Mouse (Mus musculus) neural tube, embryonic 13.5 days (tissue): ENCODE measurements around the gene Rbfox3. TPM values are rescaled to one million over a fixed set of nuclear protein-coding genes. Genes with fewer than 3 reads are reported as not detected.

Experiments used
- ATAC-seq: fragments of 200-750 bp; cut with Nextera tagmentation; 2 replicates; pipeline ENCODE4 v1.8.0; 2017; ENCODE audit warnings: low read depth, mild to moderate bottlenecking, moderate TSS enrichment, moderate library complexity
- H3K27ac ChIP-seq: fragments of 300-500 bp; sonication (generic); replicated peaks from 2 replicates; pipeline ENCODE4 v1.5.1; 2015; ENCODE audit warnings: moderate library complexity, mild to moderate bottlenecking, inconsistent platforms
- H3K27me3 ChIP-seq: fragments of 300-500 bp; sonication (generic); 2 replicates; pipeline ENCODE4 v1.6.1; 2015; ENCODE audit warnings: mild to moderate bottlenecking, inconsistent platforms
- H3K36me3 ChIP-seq: fragments of 300-500 bp; sonication (generic); 2 replicates; pipeline ENCODE4 v1.6.1; 2015; ENCODE audit warnings: mild to moderate bottlenecking, inconsistent platforms
- H3K4me1 ChIP-seq: fragments of 300-500 bp; sonication (generic); replicated peaks from 2 replicates; pipeline ENCODE4 v1.6.1; 2015; ENCODE audit warnings: inconsistent platforms
- H3K4me2 ChIP-seq: fragments of 300-500 bp; sonication (generic); 2 replicates; pipeline ENCODE4 v1.6.1; 2015; ENCODE audit warnings: inconsistent platforms, mild to moderate bottlenecking, moderate library complexity
- H3K4me3 ChIP-seq: fragments of 300-500 bp; sonication (generic); 2 replicates; pipeline ENCODE4 v1.5.1; 2015; ENCODE audit warnings: mild to moderate bottlenecking, inconsistent platforms
- H3K9ac ChIP-seq: fragments of 300-500 bp; sonication (generic); 2 replicates; pipeline ENCODE4 v1.6.1; 2015; ENCODE audit warnings: moderate library complexity, mild to moderate bottlenecking, inconsistent platforms
- H3K9me3 ChIP-seq: fragments of 300-500 bp; sonication (generic); 2 replicates; pipeline ENCODE4 v1.6.1; 2016; ENCODE audit warnings: inconsistent platforms
- WGBS: fragments of 180-500 bp; shearing (Covaris S2); methylation state at CpG from one replicate; pipeline ENCODE4 v1.1.7; 2015; 5-methylcytosine and 5-hydroxymethylcytosine counted together
- polyA plus RNA-seq: library from polyadenylated mRNA; unstranded; fragments of >200 nt; fragmentation: Nextera tagmentation; extraction: Ambion mirVana; gene quantifications from 2 replicates; pipeline ENCODE4 v1.2.1, GENCODE M21; 2015

Gene Rbfox3
- polyA plus RNA-seq, 1 experiment from 2014 or later = 71.2 TPM

- Histone ChIP-seq H3K9me3 (no peaks in the 10 kb centered on the region), H3K4me1 (no peaks in the 10 kb centered on the region; the same call in 1 of the 2 replicates), H3K4me2 (no peak overlapping the region), H3K27ac (no peak overlapping the region), H3K36me3 (no peaks in the 10 kb centered on the region), H3K9ac (no peak overlapping the region), H3K27me3 (no peaks in the 10 kb centered on the region), H3K4me3 (no peak overlapping the region)
- no peak for ATAC-seq
- 86% methylated on average over 4 of the region's 4 CpGs for WGBS
Measured at GRCm38 (mm10) chr11:118640706-118641105, 270.7 kb downstream of the Rbfox3 start.

- H3K9me3 ChIP-seq = no peaks in the 10 kb centered on the region
- 68% methylated on average over 10 of the region's 10 CpGs for WGBS
- no peak overlapping the region for H3K4me3 ChIP-seq
- no peak for ATAC-seq
- H3K9ac ChIP-seq = no peak overlapping the region
- H3K4me1 ChIP-seq = no peaks in the 10 kb centered on the region
- no peak overlapping the region for H3K27ac ChIP-seq
- H3K27me3 ChIP-seq = no peaks in the 10 kb centered on the region
- H3K36me3 ChIP-seq = no peaks in the 10 kb centered on the region
- no peak overlapping the region for H3K4me2 ChIP-seq
Measured at GRCm38 (mm10) chr11:118637718-118638117, 273.7 kb downstream of the Rbfox3 start.

DNA sequence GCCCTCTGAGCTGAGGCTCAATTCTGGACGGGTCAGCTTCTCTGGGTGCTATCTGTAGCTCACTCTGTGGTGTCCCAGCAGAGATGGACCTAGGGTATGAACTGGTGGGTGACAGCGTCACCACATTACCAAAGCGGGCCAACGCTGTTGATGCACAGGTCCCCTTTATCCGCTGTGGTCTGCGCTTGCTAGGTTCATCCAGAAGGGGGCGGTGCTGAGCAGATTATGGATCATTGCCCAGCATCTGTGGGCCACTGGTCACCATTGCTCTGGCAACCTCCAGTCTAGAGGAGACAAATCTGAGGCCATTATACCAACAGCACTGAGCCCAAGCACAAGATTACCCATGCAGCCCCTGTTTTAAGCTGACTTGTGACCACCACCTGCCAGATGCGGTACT lies 276.8 kb downstream of the Rbfox3 start:
- Histone ChIP-seq H3K4me3 (no peak overlapping the region), H3K4me2 (no peak overlapping the region), H3K36me3 (no peaks in the 10 kb centered on the region), H3K27ac (no peak overlapping the region), H3K4me1 (peaks cover 5% of the 10 kb centered on the region; the same call in 1 of the 2 replicates), H3K9ac (no peak overlapping the region), H3K9me3 (no peaks in the 10 kb centered on the region), H3K27me3 (no peaks in the 10 kb centered on the region)
- 43% methylated on average over 8 of the region's 8 CpGs for WGBS
- no peak for ATAC-seq

- no peak overlapping the region for H3K9ac ChIP-seq
- no peak overlapping the region for H3K4me2 ChIP-seq
- 0 out of 2 replicates have a peak overlapping the region, but pooled peaks have one; percentile 13 for H3K27ac ChIP-seq
- no peak overlapping the region for H3K4me3 ChIP-seq
- H3K9me3 ChIP-seq = no peaks in the 10 kb centered on the region
- H3K4me1 ChIP-seq = peaks cover 44% of the 10 kb centered on the region
- H3K36me3 ChIP-seq = no peaks in the 10 kb centered on the region
- WGBS = 87% methylated on average over 1 of the region's 1 CpGs
- ATAC-seq = no peak
- H3K27me3 ChIP-seq = no peaks in the 10 kb centered on the region
Measured at GRCm38 (mm10) chr11:118629718-118630117, 281.7 kb downstream of the Rbfox3 start.

- Histone ChIP-seq H3K4me3 (no peak overlapping the region), H3K4me1 (peaks cover 51% of the 10 kb centered on the region), H3K27me3 (no peaks in the 10 kb centered on the region), H3K36me3 (no peaks in the 10 kb centered on the region), H3K4me2 (no peak overlapping the region), H3K9ac (peak overlapping the region; percentile 32; the same call in 1 of the 2 replicates), H3K27ac (peak overlapping the region; percentile 77), H3K9me3 (no peaks in the 10 kb centered on the region)
- 69% methylated on average over 5 of the region's 5 CpGs for WGBS
- no peak for ATAC-seq
Measured at GRCm38 (mm10) chr11:118627541-118627940, 283.9 kb downstream of the Rbfox3 start.

DNA sequence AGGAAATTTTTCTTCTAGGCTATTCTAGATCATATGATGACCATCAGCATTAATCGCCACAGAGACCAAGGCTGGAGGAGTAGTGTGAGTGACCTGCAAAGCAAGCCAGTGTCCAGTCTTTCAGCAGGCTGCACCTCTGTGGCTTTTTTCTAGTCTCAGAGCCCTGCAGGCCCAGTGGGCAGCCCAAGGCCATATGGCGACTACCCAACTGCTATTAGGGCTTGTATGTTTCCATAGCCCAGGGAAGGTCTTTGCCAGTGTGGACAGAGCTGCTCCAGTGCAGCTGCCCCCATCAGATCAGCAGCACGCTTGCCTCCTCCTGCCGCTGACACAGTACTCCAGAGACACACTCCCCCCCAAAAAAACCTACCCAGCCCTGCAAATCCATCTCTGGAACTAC lies 290.5 kb downstream of the Rbfox3 start:
- H3K27me3 ChIP-seq = no peaks in the 10 kb centered on the region
- H3K4me1 ChIP-seq = peaks cover 29% of the 10 kb centered on the region
- no peaks in the 10 kb centered on the region for H3K36me3 ChIP-seq
- H3K9ac ChIP-seq = peak overlapping the region; percentile 1; the same call in 1 of the 2 replicates
- no peak overlapping the region for H3K4me3 ChIP-seq
- H3K9me3 ChIP-seq = no peaks in the 10 kb centered on the region
- ATAC-seq = no peak
- H3K4me2 ChIP-seq = no peak overlapping the region
- WGBS = 78% methylated on average over 4 of the region's 4 CpGs
- H3K27ac ChIP-seq = no peak overlapping the region; the same call in 1 of the 2 replicates

DNA sequence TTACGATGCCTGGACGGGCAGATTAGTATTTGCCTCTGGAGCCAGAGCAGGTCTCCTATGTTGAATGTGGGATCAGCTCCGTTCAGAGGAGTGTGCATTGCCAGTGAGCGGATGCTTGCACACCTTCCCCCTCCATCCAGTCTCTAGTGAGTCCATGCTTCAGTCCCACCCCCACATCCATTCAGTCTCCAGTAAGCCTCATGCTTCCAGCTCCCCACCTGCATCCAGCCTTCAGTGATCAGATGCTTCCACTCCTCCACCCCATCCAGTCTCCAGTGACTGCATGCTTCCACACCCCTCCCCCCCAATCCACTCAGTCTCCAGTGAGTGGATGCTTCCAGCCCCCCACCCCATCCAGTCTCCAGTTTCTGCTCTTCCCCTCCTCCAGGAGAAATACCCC lies 297.3 kb downstream of the Rbfox3 start:
- Histone ChIP-seq H3K36me3 (no peaks in the 10 kb centered on the region), H3K4me2 (no peak overlapping the region), H3K27me3 (no peaks in the 10 kb centered on the region; the same call in 1 of the 2 replicates), H3K4me3 (no peak overlapping the region), H3K9me3 (no peaks in the 10 kb centered on the region), H3K4me1 (peaks cover 20% of the 10 kb centered on the region), H3K9ac (no peak overlapping the region), H3K27ac (no peak overlapping the region)
- WGBS = 81% methylated on average over 4 of the region's 4 CpGs
- no peak for ATAC-seq

DNA sequence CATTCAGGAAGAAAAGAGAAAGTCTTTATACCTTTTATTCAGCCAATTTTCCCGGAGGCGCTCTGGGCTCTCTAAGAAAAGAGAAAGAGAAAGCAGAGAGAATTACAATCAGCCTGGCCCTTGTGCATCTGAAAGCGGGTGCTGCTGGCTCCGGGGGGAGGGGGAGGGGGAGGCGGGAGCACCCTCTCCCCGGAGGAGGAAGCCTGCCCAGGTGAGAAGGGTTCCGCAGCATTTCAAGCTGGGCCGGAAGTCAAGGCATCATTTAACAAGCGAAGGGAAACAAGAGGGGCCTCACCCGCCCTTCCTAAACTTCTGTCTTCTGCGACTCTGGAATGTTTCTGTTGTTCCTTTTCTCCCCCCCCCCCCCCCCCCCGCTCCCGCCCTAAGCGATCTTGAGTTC lies 301.3 kb downstream of the Rbfox3 start:
- 3% methylated on average over 13 of the region's 14 CpGs for whole genome bisulfite sequencing
- H3K9me3 ChIP-seq = no peaks in the 10 kb centered on the region
- H3K27ac ChIP-seq = 0 out of 2 replicates have a peak overlapping the region, but pooled peaks have one; percentile 13
- no peak overlapping the region for H3K9ac ChIP-seq
- H3K36me3 ChIP-seq = no peaks in the 10 kb centered on the region
- H3K4me3 ChIP-seq = no peak overlapping the region
- 0 out of 2 replicates have a peak overlapping the region, but pooled peaks have one; percentile 16 for H3K4me2 ChIP-seq
- ATAC-seq = no peak
- peaks cover 24% of the 10 kb centered on the region for H3K4me1 ChIP-seq
- H3K27me3 ChIP-seq = no peaks in the 10 kb centered on the region; the same call in 1 of the 2 replicates

DNA sequence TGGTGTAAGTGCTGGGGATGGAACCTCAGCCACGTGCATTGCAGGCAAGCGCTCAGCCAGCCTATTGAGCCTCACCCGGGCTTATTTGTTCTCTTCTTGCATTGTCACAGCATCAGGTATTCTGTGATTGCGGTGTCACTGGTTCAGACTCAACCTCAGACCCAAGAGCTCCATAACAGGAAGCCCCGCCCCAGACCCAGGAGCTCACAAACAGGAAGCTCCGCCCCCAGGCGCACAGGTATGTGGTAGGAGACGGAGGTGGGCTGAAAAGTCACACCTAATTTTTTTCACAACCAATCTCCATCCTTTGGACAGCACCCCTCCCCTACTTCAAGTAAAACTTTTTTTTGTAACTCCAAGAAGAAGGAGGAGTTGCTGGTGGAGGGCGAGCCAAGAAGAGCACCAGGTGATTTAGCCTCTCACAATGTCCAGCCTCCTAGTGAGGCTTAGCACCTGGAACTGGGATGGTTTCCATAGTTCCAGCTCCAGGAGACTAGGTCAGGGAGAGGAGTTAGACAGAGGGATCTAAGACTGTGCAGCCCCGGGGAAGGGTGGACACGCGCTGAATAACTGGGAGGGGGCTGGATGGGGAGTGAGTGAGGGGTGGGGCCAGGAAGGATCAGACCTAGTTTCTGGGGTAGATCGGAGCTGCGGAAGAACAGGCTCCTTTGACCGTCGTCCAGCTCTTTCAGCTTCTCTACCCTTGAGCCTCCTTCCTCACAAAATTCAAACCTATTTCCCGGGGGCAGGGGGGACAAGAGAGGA lies 302.0 kb downstream of the Rbfox3 start:
- 16% methylated on average over 17 of the region's 17 CpGs for WGBS
- no peaks in the 10 kb centered on the region; the same call in 1 of the 2 replicates for H3K27me3 ChIP-seq
- H3K27ac ChIP-seq = 0 out of 2 replicates have a peak overlapping the region, but pooled peaks have one; percentile 13
- H3K4me1 ChIP-seq = peaks cover 30% of the 10 kb centered on the region
- no peak overlapping the region for H3K4me2 ChIP-seq
- no peak for ATAC-seq
- no peaks in the 10 kb centered on the region for H3K9me3 ChIP-seq
- H3K4me3 ChIP-seq = no peak overlapping the region
- H3K9ac ChIP-seq = no peak overlapping the region
- no peaks in the 10 kb centered on the region for H3K36me3 ChIP-seq

DNA sequence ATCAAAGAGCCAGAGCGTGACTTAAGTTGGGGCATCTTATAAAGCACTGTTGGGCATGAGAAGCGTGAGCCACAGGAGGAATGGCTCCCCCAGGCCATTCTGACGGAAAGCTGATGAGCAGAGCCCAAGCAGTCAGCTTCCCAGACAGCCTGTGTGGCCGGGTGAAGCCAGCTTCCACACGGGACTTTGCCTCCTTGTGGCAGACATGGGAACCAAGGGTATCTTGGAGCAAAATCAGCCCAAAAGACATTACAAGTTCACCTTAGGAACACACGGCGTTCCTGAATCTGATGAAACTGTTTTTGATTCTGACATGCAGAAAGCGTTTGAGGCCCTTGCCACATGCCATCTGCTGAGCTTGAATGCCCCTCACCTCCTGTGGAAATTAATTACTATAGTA lies 303.5 kb downstream of the Rbfox3 start:
- Histone ChIP-seq H3K4me3 (no peak overlapping the region), H3K27ac (peak overlapping the region; percentile 18; the same call in 1 of the 2 replicates), H3K9me3 (no peaks in the 10 kb centered on the region), H3K36me3 (no peaks in the 10 kb centered on the region), H3K4me1 (peaks cover 45% of the 10 kb centered on the region), H3K9ac (no peak overlapping the region), H3K27me3 (no peaks in the 10 kb centered on the region; the same call in 1 of the 2 replicates), H3K4me2 (no peak overlapping the region)
- WGBS = 37% methylated on average over 8 of the region's 8 CpGs
- no peak for ATAC-seq

DNA sequence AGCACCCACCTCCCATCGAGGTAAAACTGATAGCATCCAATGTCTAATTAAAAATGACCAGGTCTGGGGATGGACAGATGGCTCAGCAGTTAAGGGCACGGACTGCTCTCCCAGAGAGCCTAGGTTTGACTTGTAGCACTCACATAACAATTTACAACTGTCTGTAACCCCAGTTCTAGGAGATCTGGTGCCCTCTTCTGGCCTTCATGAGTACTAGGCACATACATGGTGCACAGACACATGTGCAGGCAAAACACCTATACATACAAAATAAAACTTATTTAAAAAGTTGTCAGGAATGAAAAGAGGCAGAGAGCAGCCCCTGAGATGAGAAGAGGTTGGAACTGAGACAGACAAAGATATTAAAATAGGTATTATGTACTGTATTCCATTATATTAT lies 305.8 kb downstream of the Rbfox3 start:
- no peaks in the 10 kb centered on the region for H3K36me3 ChIP-seq

DNA sequence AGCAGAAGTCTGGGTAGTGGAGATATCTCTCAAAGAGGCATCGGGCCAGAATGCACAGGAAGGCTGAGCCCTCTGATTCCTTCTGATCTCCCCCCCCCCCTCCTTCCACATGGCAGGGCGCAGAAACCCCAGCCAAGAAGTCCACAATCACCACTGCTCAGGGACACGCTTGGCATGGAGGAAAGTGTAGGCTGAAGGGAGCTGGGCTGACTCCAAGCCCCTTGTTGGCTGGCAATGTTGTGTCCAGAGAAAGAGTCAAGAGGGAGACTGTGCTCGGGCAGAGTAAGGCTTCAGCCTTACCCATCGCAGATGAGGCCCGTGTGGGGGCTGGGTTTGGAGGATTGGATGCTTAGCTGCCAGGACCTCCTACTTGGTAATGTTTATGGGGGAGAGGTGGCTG lies 307.2 kb downstream of the Rbfox3 start:
- ATAC-seq = no peak

More for the DNA sequence above, 305.8 kb downstream of the Rbfox3 start:
- H3K9ac ChIP-seq = no peak overlapping the region
- no peaks in the 10 kb centered on the region for H3K9me3 ChIP-seq
- WGBS = 78% methylated on average over 2 of the region's 2 CpGs
- H3K4me1 ChIP-seq = peaks cover 64% of the 10 kb centered on the region
- H3K27ac ChIP-seq = no peak overlapping the region
- ATAC-seq = no peak
- no peaks in the 10 kb centered on the region; the same call in 1 of the 2 replicates for H3K27me3 ChIP-seq
- H3K4me2 ChIP-seq = no peak overlapping the region
- no peak overlapping the region for H3K4me3 ChIP-seq

More for the DNA sequence above, 307.2 kb downstream of the Rbfox3 start:
- WGBS = 48% methylated on average over 6 of the region's 6 CpGs
- H3K4me2 ChIP-seq = no peak overlapping the region
- H3K27ac ChIP-seq = no peak overlapping the region
- peaks cover 64% of the 10 kb centered on the region for H3K4me1 ChIP-seq
- H3K9ac ChIP-seq = no peak overlapping the region
- no peaks in the 10 kb centered on the region; the same call in 1 of the 2 replicates for H3K27me3 ChIP-seq
- H3K9me3 ChIP-seq = no peaks in the 10 kb centered on the region
- H3K36me3 ChIP-seq = no peaks in the 10 kb centered on the region
- H3K4me3 ChIP-seq = no peak overlapping the region
